Mouse (Mus musculus): ENCODE results near the gene Vmn1r12. TPM values are rescaled to one million over a fixed set of nuclear protein-coding genes. Genes with fewer than 3 reads are reported as not detected.
"Not testable (repeated sequence)": the region's sequence is repeated elsewhere in the genome, so short reads cannot be mapped to it uniquely, and the experiment has no call there.

Vmn1r12 gene
- total RNA-seq (2017): not detected in 2 replicates

DNA sequence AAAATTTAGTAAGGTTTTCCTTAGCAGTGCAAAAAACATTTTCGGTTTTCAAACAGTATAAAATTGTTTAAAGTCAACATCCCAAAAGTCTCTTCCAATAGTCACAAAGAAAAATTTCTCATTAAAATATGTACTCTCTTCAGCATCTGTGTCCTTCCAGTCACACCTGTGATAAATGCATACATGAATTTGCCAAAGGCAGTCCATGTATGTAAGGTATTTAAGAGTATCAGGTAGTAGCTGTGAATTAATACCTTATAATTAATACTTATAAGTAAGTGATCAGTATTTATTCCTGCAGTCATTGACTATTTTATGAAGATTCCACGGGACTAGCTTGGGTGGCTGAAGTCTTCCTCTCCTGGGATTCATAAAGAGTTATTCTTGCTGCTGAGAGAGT, at the start of gene Vmn1r12:
Vmn1r12 (plus strand) TSS at position 301 of the 400 bp plus-strand sequence.
- no peak for ATAC-seq (replicated peaks; ENCODE audit: low read depth, poor library complexity, severe bottlenecking)

DNA sequence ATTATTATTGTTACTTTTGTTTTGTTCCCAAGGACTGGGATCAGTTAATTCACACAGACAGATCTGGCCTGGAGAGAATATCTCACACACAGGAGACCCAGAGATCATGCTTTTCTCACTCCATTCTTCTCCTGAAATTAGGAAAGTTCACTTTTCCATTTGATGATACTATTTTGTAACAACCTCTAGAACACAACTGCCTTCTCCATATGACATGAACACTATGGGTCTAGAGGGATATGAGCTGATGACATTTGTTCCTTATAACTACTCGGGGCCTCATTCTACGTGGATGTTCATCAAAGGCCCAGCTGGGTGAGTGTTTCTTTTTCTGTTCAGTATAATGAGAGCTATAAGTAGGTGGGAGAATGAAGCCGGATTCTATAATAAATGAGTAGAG, 47.6 kb upstream of the Vmn1r12 start, which contains the start of gene Vmn1r10:
Vmn1r10 (plus strand) TSS at position 301 of the 400 bp plus-strand sequence.
- no peak for ATAC-seq (replicated peaks; ENCODE audit: low read depth, poor library complexity, severe bottlenecking)

DNA sequence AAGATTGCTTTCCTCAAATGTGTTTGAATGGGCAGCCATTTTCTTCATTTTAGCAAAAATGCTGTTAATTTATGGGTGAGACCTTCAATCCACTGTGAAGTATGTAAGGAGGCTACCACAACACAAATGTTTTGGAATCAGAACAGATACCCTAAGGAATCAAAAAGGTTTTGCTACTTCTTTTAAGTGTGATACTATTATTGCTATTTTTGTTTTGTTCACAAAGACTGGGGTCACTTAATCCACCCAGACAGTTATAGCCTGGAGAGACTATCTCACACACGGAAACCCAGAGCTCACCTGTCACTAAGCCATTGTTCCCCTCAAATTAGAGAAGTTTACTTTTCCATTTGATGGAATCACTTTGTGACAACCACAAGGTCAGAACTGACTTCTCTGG, 23.6 kb upstream of the Vmn1r12 start, which contains the start of gene Vmn1r11:
Vmn1r11 (plus strand) TSS at position 301 of the 400 bp plus-strand sequence.
- no peak for ATAC-seq (replicated peaks; ENCODE audit: low read depth, poor library complexity, severe bottlenecking)

DNA sequence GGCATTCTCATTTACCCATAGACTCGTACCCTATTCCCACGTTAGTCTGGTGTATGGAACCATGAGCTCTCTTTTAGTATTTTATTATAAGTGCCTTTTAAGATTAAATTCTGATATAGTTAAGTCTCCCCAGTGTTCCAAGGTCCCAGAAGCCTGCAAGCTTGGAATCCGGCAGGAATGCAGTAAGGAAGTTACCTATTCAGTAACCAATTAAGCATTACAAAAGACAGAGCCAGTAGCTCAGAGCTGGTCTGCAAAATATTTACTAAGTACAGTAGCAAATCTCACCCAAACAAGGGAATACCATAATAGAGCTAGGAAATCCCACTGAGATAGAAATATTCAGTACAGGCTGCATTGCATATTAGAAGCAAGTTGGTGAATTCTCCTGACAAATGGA, 33.3 kb downstream of the Vmn1r12 start:
- not testable (repeated sequence) for ATAC-seq (replicated peaks; ENCODE audit: low read depth, poor library complexity, severe bottlenecking)

DNA sequence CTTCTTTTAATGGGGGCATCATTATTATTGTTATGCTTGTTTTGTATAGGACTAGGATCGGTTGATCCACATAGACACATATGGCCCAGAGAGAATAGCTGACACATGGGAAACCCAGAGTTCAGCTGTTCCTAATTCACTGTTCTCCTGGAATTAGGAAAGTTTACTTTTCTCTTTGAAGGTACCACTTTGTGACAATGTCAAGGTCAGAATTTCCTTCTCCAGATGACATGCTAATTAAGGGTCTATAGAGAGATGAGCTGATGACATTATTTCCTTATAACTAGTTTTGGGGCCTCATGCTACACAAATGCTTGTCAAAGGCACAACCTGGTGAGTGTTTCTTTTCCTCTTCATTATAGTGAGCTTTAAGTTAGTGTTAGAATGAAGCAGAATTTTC, 46.3 kb downstream of the Vmn1r12 start, which contains the start of gene Vmn1r13:
Vmn1r13 (plus strand) TSS at position 301 of the 400 bp plus-strand sequence.
- ATAC-seq (replicated peaks; ENCODE audit: low read depth, poor library complexity, severe bottlenecking): not testable (repeated sequence)

Other genes with a start within 250 kb of the Vmn1r12 start
- gene Nt5c3, start 233.0 kb upstream of the Vmn1r12 start, total RNA-seq (2017): 91.8 and 99.7 TPM in 2 replicates
- gene Vmn1r4, start 232.9 kb upstream of the Vmn1r12 start, total RNA-seq (2017): 1.4 and 1.7 TPM in 2 replicates
- gene Vmn1r5, start 186.6 kb upstream of the Vmn1r12 start, total RNA-seq (2017): not detected in 2 replicates
- not detected in 2 replicates for gene Vmn1r6, start 159.7 kb upstream of the Vmn1r12 start, total RNA-seq (2017)
- gene Vmn1r7, start 131.6 kb upstream of the Vmn1r12 start, total RNA-seq (2017): not detected in 2 replicates
- gene Vmn1r8, start 124.6 kb upstream of the Vmn1r12 start, total RNA-seq (2017): not detected in 2 replicates
- gene Vmn1r9, start 90.1 kb upstream of the Vmn1r12 start, total RNA-seq (2017): not detected in 2 replicates
- not detected in 2 replicates for gene Vmn1r10, start 47.5 kb upstream of the Vmn1r12 start, total RNA-seq (2017)
- gene Vmn1r11, start 23.5 kb upstream of the Vmn1r12 start, total RNA-seq (2017): not detected in 2 replicates
- gene Vmn1r13, start 46.4 kb downstream of the Vmn1r12 start, total RNA-seq (2017): not detected in 2 replicates
- not detected in 2 replicates for gene Vmn1r14, start 74.8 kb downstream of the Vmn1r12 start, total RNA-seq (2017)
- not detected in 2 replicates for gene Vmn1r15, start 101.0 kb downstream of the Vmn1r12 start, total RNA-seq (2017)
- gene Vmn1r16, start 172.6 kb downstream of the Vmn1r12 start, total RNA-seq (2017): not detected in 2 replicates
- not detected in 2 replicates for gene Vmn1r17, start 206.8 kb downstream of the Vmn1r12 start, total RNA-seq (2017)
- not detected in 2 replicates for gene Vmn1r18, start 238.9 kb downstream of the Vmn1r12 start, total RNA-seq (2017)
- gene Vmn1r19, start 246.9 kb downstream of the Vmn1r12 start, total RNA-seq (2017): not detected in 2 replicates

Data from common myeloid progenitor, adult 5-6 weeks (primary cell).